Mouse (Mus musculus) thymus, postnatal 25 days (tissue): ENCODE data around the gene Dpep2nb.

Experiments
- DNase-seq: peaks from one replicate; pipeline ENCODE4 v3.0.0; 2022

Gene Dpep2nb

DNA sequence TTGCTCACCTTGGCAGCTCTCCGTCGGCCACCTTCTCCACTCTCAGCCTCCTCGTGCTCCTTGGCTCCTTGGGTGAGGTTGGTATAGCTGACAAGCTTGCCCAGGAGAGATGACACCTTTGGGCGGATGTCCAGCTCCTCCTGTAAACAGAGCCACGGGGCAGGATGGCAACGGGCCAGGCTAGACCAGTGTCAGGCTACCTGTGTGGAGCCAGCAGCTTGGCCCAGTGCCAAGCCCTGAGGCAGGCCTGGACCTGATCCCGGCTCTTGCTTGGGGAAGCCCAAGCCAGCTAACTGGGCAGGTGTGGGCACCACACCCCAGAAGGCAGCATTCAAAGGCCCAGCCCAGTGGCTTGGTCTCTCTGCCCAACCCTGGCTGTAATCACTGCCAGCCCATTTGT lies 46.4 kb downstream of the Dpep2nb start:
- DNase-seq = no peak

- no peak for DNase-seq
Observed at GRCm38 (mm10) chr8:105957813-105958212, 48.0 kb downstream of the Dpep2nb start.

- no peak for DNase-seq
Observed at GRCm38 (mm10) chr8:105956556-105956955, 49.2 kb downstream of the Dpep2nb start.

GRCm38 (mm10) chr8:105951057-105951659 lies 54.6 kb downstream of the Dpep2nb start:
- DNase-seq = no peak

DNA sequence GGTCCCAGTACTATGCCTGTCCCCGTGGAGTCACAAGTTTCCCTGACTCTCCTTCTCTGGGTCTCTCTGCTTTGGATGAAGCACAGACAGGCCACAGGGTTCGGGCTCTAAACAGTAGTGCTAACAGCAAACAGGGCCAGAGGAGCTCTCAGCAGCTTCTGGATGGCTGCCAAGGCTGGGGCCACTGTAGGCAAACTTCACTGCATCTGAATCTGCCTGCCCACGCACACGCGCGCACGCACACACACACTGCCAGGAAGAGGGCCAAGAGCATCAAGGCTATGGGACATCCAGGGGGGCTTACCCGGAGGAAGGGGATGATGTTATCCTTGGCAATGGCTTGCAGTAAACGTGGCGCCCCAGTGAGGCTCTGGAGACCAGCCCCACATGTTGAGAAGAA lies 56.4 kb downstream of the Dpep2nb start:
- no peak for DNase-seq
